Mouse (Mus musculus): ENCODE results near the gene Saal1.

DNA sequence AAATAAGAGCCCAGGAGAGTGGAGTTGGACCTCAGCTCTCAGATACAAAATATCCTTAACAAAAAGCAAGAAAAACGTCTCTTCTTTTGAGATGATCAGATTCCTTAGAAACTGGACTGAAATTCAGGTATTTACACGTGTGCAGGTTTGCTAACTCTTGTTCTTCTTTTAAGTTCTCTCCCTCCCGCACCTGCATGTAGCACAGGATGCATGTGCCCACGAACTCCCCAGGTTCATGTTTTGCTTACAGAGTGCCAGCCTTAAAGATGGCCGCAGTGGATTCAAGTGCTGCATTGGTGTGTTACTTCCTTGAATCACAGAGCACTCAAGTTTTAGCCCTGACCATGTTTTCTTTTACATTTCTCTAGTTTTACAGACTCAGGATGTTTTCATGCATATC is 23.7 kb downstream of the Saal1 start:
- TF ChIP-seq POLR2A (IDR thresholded peaks at IDR 0.05; ENCODE audit: low read depth, low read length) (no peak), CTCF (IDR thresholded peaks at IDR 0.05; ENCODE audit: extremely low read depth, insufficient read depth, insufficient read length, insufficient replicate concordance) (no peak)
